Mouse (Mus musculus) B cell, adult 2 months (primary cell): ENCODE data around the gene Il17rc.

Experiments used
- DNase-seq, 2 experiments: peaks; one replicate each; pipeline ENCODE4 v3.0.0; 2022

Gene Il17rc

GRCm38 (mm10) chr6:113455007-113455406 lies 16.2 kb upstream of the Il17rc start:
- DNase-seq = no peak

GRCm38 (mm10) chr6:113457952-113458534 lies 13.2 kb upstream of the Il17rc start, which contains the start of gene Il17re:
Gene Il17re (plus strand): TSS chr6:113458484.
- DNase-seq = no peak

- DNase-seq = no peak
Measured at GRCm38 (mm10) chr6:113458635-113459034, 12.6 kb upstream of the Il17rc start.

GRCm38 (mm10) chr6:113464040-113464439 lies 7.2 kb upstream of the Il17rc start:
- no peak for DNase-seq

GRCm38 (mm10) chr6:113465602-113466001 lies 5.6 kb upstream of the Il17rc start:
- DNase-seq = no peak

GRCm38 (mm10) chr6:113468512-113468911 lies 2.7 kb upstream of the Il17rc start:
- DNase-seq = no peak

- peak; percentile 82 to 87 for DNase-seq
Measured at GRCm38 (mm10) chr6:113469021-113469420, 2.2 kb upstream of the Il17rc start.

GRCm38 (mm10) chr6:113469432-113469831 lies 1.8 kb upstream of the Il17rc start:
- DNase-seq = peak; percentile 60 to 66

- DNase-seq = no peak
Measured at GRCm38 (mm10) chr6:113472061-113472460, 834 bp downstream of the Il17rc start.

GRCm38 (mm10) chr6:113473246-113473645 lies 2.0 kb downstream of the Il17rc start:
- DNase-seq = no peak

- DNase-seq = no peak
Measured at GRCm38 (mm10) chr6:113473715-113474114, 2.5 kb downstream of the Il17rc start.

- no peak for DNase-seq
Measured at GRCm38 (mm10) chr6:113477353-113477752, 6.1 kb downstream of the Il17rc start.

GRCm38 (mm10) chr6:113478906-113479305 lies 7.7 kb downstream of the Il17rc start:
- no peak for DNase-seq

- no peak for DNase-seq
Measured at GRCm38 (mm10) chr6:113480555-113481373, 9.5 kb downstream of the Il17rc start.

GRCm38 (mm10) chr6:113482477-113483099 lies 11.4 kb downstream of the Il17rc start:
- peak; percentile 59 to 61 for DNase-seq

GRCm38 (mm10) chr6:113483100-113483615 lies 11.9 kb downstream of the Il17rc start, which contains the start of gene Creld1:
Gene Creld1 (plus strand): TSS chr6:113483297.
- peak; percentile 91 to 93 for DNase-seq

- peak in 1 of 2 experiments; percentile 19 for DNase-seq
Measured at GRCm38 (mm10) chr6:113483729-113484128, 12.5 kb downstream of the Il17rc start.

- DNase-seq = no peak
Measured at GRCm38 (mm10) chr6:113487125-113487576, 15.9 kb downstream of the Il17rc start.

- no peak for DNase-seq
Measured at GRCm38 (mm10) chr6:113489410-113489809, 18.2 kb downstream of the Il17rc start.

GRCm38 (mm10) chr6:113492101-113492864 lies 21.1 kb downstream of the Il17rc start:
- no peak for DNase-seq

- DNase-seq = peak; percentile 94 to 96
Measured at GRCm38 (mm10) chr6:113494258-113494788, 23.1 kb downstream of the Il17rc start.

GRCm38 (mm10) chr6:113495071-113495675 lies 23.9 kb downstream of the Il17rc start:
- no peak for DNase-seq
